Mouse (Mus musculus): ENCODE results near the gene Lrmda. TPM values are rescaled to one million over a fixed set of nuclear protein-coding genes. Genes with fewer than 3 reads are reported as not detected.

Lrmda gene
- total and polyA plus RNA-seq, 2 experiments from 2014 or later = 0.38 to 0.82 TPM

DNA sequence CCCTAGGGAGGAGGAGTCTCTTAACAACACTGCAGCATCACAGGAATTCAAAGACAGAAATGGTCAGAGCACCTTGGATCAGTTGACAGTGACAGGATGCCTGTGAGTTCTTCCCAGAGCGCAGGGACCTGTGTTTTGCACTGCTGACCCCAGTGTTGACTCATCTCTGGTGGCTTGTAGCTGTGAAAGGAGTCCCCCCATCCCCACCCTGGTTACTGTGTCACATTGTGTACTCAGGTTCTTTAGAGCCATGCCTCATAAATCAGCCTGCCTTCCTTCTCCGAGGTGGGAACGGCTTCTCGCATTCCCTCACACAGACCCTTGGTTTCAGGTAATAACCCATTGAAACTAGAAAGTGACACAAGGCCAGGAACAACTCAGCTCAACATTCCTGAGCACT lies 86.3 kb downstream of the Lrmda start:
- H3K36me3 ChIP-seq (replicated peaks; ENCODE audit: control insufficient read depth, insufficient read depth, low read length) = no peaks in the 10 kb centered on the region
- 84% methylated on average over 4 of the region's 4 CpGs for WGBS
- H3K27ac ChIP-seq (ENCODE audit: low read depth) = no peak overlapping the region
- TF ChIP-seq CTCF (IDR thresholded peaks at IDR 0.05; ENCODE audit: low read depth) (no peak), EP300 (IDR thresholded peaks at IDR 0.05; ENCODE audit: low read depth) (no peak)
- no peak for DNase-seq (ENCODE audit: low spot score)
- 0 out of 2 replicates have a peak, but pooled peaks cover 9% of the 10 kb centered on the region for H3K27me3 ChIP-seq (ENCODE audit: control insufficient read depth, insufficient read depth, low read length)
- no peak overlapping the region for H3K4me2 ChIP-seq (ENCODE audit: low read depth, low read length)
- H3K9ac ChIP-seq (replicated peaks; ENCODE audit: low read depth, low read length) = no peak overlapping the region
- H3K9me3 ChIP-seq (replicated peaks; ENCODE audit: control insufficient read depth, low read length) = no peaks in the 10 kb centered on the region
- no peak overlapping the region for H3K4me3 ChIP-seq (ENCODE audit: low read depth, low read length)
- no peak for ATAC-seq (ENCODE audit: insufficient read depth, low read depth)
- H3K4me1 ChIP-seq (ENCODE audit: control insufficient read depth, insufficient read depth) = no peaks in the 10 kb centered on the region

DNA sequence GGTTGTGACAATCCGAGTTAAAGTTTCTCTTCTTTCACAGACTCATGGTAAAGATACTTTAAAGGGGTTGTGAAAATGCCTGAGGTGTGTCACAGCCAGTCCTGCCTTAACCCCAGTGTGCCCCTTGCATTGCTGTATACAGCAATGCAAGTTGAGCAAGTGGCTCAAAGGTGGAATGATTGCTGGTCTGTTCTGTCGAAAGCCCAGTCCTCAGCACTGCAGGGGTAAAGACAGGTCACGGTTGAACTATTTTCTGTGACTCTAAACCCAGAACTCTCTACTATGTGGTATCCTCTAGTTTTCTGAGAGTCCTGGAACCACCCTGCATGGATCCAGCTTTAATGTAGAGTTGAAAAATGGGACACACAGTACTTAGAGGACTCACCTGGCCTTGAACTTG lies 87.3 kb downstream of the Lrmda start:
- ATAC-seq (ENCODE audit: insufficient read depth, low read depth) (no peak), DNase-seq (ENCODE audit: low spot score) (no peak)
- Histone ChIP-seq H3K36me3 (replicated peaks; ENCODE audit: control insufficient read depth, insufficient read depth, low read length) (no peaks in the 10 kb centered on the region), H3K4me1 (ENCODE audit: control insufficient read depth, insufficient read depth) (no peaks in the 10 kb centered on the region), H3K27me3 (ENCODE audit: control insufficient read depth, insufficient read depth, low read length) (0 out of 2 replicates have a peak, but pooled peaks cover 9% of the 10 kb centered on the region), H3K9ac (replicated peaks; ENCODE audit: low read depth, low read length) (no peak overlapping the region), H3K27ac (ENCODE audit: low read depth) (no peak overlapping the region), H3K4me2 (ENCODE audit: low read depth, low read length) (no peak overlapping the region), H3K9me3 (replicated peaks; ENCODE audit: control insufficient read depth, low read length) (no peaks in the 10 kb centered on the region), H3K4me3 (ENCODE audit: low read depth, low read length) (no peak overlapping the region)
- 84% methylated on average over 3 of the region's 3 CpGs for WGBS
- TF ChIP-seq CTCF (IDR thresholded peaks at IDR 0.05; ENCODE audit: low read depth) = no peak
- TF ChIP-seq EP300 (IDR thresholded peaks at IDR 0.05; ENCODE audit: low read depth) = no peak

DNA sequence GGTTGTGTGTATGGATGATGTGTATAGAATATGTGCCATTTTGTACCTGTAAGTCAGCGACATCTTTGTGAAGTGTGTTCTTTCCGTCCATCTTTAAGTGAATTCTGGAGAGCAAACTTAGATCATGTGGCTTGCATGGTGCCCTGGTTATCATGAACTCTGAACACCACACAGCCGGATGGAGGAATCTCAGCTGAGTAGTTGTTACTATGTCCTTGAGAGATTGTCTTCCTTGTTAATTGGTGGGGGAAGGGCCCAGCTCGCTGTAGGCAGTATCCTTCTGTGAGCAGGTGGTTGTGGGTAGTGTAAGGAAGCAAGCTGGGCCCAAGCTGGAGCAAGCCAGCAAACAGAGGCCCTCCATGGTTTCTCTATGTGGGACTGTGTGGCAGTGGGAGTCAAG lies 89.9 kb downstream of the Lrmda start:
- H3K36me3 ChIP-seq (replicated peaks; ENCODE audit: control insufficient read depth, insufficient read depth, low read length) = no peaks in the 10 kb centered on the region
- no peak overlapping the region for H3K27ac ChIP-seq (ENCODE audit: low read depth)
- ATAC-seq (ENCODE audit: insufficient read depth, low read depth) (no peak), DNase-seq (ENCODE audit: low spot score) (no peak)
- H3K27me3 ChIP-seq (ENCODE audit: control insufficient read depth, insufficient read depth, low read length) = 0 out of 2 replicates have a peak, but pooled peaks cover 9% of the 10 kb centered on the region
- H3K4me1 ChIP-seq (ENCODE audit: control insufficient read depth, insufficient read depth) = no peaks in the 10 kb centered on the region
- H3K4me2 ChIP-seq (ENCODE audit: low read depth, low read length) = no peak overlapping the region
- H3K4me3 ChIP-seq (ENCODE audit: low read depth, low read length) = no peak overlapping the region
- no peaks in the 10 kb centered on the region for H3K9me3 ChIP-seq (replicated peaks; ENCODE audit: control insufficient read depth, low read length)
- WGBS = 65% methylated on average over 4 of the region's 4 CpGs
- TF ChIP-seq CTCF (IDR thresholded peaks at IDR 0.05; ENCODE audit: low read depth) (no peak), EP300 (IDR thresholded peaks at IDR 0.05; ENCODE audit: low read depth) (no peak)
- no peak overlapping the region for H3K9ac ChIP-seq (replicated peaks; ENCODE audit: low read depth, low read length)

DNA sequence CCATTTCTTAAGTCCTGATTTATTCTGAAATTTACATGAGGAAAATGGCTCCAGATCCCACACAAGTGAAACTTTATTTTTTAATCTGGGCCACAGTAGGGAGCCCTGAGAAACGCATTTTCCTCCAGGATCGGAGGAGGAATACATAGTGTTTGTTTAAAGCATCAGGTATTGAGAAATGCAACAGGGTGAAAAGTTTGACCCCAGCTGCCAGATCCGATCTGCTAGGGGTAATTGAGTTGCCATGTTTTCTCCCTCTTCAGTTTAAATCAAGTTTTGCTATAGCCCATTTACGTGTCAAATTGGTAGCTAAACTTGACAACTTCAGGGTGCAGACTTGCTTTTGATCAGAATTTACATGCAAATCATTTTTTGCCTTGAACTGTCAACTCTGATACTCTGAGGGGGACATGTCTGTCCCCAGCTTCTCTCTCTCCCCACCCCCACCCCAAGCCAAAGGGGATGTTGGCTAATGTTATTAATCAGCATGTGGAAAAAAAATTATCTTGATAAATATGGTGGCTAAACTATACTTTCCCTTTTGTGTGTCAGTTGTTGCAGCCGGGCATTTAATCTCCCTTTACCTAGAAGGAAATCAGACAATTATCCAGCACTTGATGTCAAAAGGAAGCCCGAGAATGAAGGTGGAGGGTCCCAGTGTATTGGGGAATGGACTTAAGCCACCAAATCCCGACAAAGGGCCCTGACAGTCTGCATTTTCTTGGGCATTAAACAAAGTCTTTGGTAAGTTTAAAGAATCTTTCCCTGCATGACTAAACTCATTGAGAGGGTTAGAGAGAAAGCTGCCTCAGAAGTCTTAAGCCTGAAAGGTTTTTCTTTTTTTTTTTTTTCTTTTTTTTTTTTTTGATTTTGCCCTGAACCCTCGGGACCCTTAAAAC lies 94.2 kb downstream of the Lrmda start:
- WGBS = 74% methylated on average over 8 of the region's 8 CpGs
- no peak for ATAC-seq (ENCODE audit: insufficient read depth, low read depth)

DNA sequence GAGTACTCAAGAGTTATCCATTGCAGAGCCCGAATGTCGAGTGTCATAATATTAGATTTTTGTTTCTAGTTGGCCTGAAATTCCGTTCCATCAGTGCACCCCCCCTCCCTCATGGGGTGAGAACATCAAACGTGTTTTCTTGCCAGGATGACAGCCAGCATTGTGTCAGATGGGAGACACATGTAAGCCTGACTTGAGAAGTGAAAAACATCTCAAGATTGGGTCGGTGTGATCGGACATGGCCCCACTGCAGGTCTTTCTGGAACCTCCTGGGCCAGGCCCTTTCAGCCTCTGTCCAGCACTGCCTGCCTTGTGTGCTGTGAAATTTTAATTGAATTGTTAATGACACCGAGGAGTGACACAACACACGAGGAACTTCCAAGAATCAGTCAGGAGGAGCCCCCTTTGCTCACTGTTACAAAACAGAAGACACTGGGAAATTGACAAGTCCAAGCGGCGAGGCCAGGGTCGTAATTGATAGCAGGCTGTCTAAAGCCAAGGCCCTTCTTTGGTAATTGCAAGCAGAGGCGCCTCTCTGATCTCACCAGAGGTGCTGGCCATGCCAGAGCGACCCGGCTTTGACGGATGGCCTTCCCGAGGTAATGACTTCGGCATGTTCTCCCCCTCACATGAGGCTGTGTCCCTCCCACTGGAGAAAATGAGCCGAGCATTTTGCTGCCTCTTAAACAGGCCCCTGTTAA lies 95.3 kb downstream of the Lrmda start:
- WGBS = 43% methylated on average over 18 of the region's 18 CpGs
- ATAC-seq (ENCODE audit: insufficient read depth, low read depth) (no peak), DNase-seq (ENCODE audit: low spot score) (no peak)
- no peaks in the 10 kb centered on the region for H3K36me3 ChIP-seq (replicated peaks; ENCODE audit: control insufficient read depth, insufficient read depth, low read length)
- no peak overlapping the region for H3K4me3 ChIP-seq (ENCODE audit: low read depth, low read length)
- TF ChIP-seq EP300 (IDR thresholded peaks at IDR 0.05; ENCODE audit: low read depth) = no peak
- no peak for TF ChIP-seq CTCF (IDR thresholded peaks at IDR 0.05; ENCODE audit: low read depth)
- no peaks in the 10 kb centered on the region for H3K4me1 ChIP-seq (ENCODE audit: control insufficient read depth, insufficient read depth)
- H3K9me3 ChIP-seq (replicated peaks; ENCODE audit: control insufficient read depth, low read length) = no peaks in the 10 kb centered on the region
- no peak overlapping the region for H3K9ac ChIP-seq (replicated peaks; ENCODE audit: low read depth, low read length)
- no peak overlapping the region for H3K4me2 ChIP-seq (ENCODE audit: low read depth, low read length)
- H3K27ac ChIP-seq (ENCODE audit: low read depth) = no peak overlapping the region
- no peaks in the 10 kb centered on the region for H3K27me3 ChIP-seq (ENCODE audit: control insufficient read depth, insufficient read depth, low read length)

More for the DNA sequence above, 94.2 kb downstream of the Lrmda start:
- TF ChIP-seq EP300 (IDR thresholded peaks at IDR 0.05; ENCODE audit: low read depth) = no peak
- TF ChIP-seq CTCF (IDR thresholded peaks at IDR 0.05; ENCODE audit: low read depth) = no peak
- no peaks in the 10 kb centered on the region for H3K4me1 ChIP-seq (ENCODE audit: control insufficient read depth, insufficient read depth)
- no peaks in the 10 kb centered on the region for H3K36me3 ChIP-seq (replicated peaks; ENCODE audit: control insufficient read depth, insufficient read depth, low read length)
- no peak overlapping the region for H3K4me2 ChIP-seq (ENCODE audit: low read depth, low read length)
- no peak overlapping the region for H3K4me3 ChIP-seq (ENCODE audit: low read depth, low read length)
- H3K9ac ChIP-seq (replicated peaks; ENCODE audit: low read depth, low read length) = no peak overlapping the region
- DNase-seq (ENCODE audit: low spot score) = no peak
- H3K27me3 ChIP-seq (ENCODE audit: control insufficient read depth, insufficient read depth, low read length) = no peaks in the 10 kb centered on the region
- H3K9me3 ChIP-seq (replicated peaks; ENCODE audit: control insufficient read depth, low read length) = no peaks in the 10 kb centered on the region
- H3K27ac ChIP-seq (ENCODE audit: low read depth) = no peak overlapping the region

Measured in heart, postnatal 0 days (tissue).